Mouse (Mus musculus) hindbrain, embryonic 14.5 days (tissue): ENCODE measurements around the gene Sestd1. TPM values are rescaled to one million over a fixed set of nuclear protein-coding genes. Genes with fewer than 3 reads are reported as not detected.

ENCODE experiments used
- ATAC-seq: fragments of 200-750 bp; cut with Nextera tagmentation; 2 replicates; pipeline ENCODE4 v1.8.0; 2017; ENCODE audit warnings: moderate number of reproducible peaks, mild to moderate bottlenecking, moderate TSS enrichment, moderate library complexity; ENCODE audit not compliant: low FRiP score
- DNase-seq: peaks from one replicate; pipeline ENCODE4 v3.0.0-alpha.2; 2015; ENCODE audit warnings: low spot score
- H3K27ac ChIP-seq: fragments of 300-500 bp; sonication (generic); 2 replicates; pipeline ENCODE4 v1.5.1; 2014; ENCODE audit warnings: mild to moderate bottlenecking, moderate library complexity
- H3K27me3 ChIP-seq: fragments of 300-500 bp; sonication (generic); 2 replicates; pipeline ENCODE4 v1.6.1; 2014; ENCODE audit warnings: mild to moderate bottlenecking, low read length, mixed read lengths; ENCODE audit not compliant: control insufficient read depth, insufficient read depth
- H3K36me3 ChIP-seq: fragments of 300-500 bp; sonication (generic); replicated peaks from 2 replicates; pipeline ENCODE4 v1.6.1; 2014; ENCODE audit not compliant: control insufficient read depth, insufficient read depth
- H3K4me1 ChIP-seq: fragments of 300-500 bp; sonication (generic); replicated peaks from 2 replicates; pipeline ENCODE4 v1.6.1; 2014; ENCODE audit warnings: antibody characterized with exemption, low read length, mixed read lengths; ENCODE audit not compliant: control insufficient read depth, insufficient read depth
- H3K4me2 ChIP-seq: fragments of 300-500 bp; sonication (generic); replicated peaks from 2 replicates; pipeline ENCODE4 v1.6.1; 2014; ENCODE audit warnings: mild to moderate bottlenecking, moderate library complexity
- H3K4me3 ChIP-seq: fragments of 300-500 bp; sonication (generic); replicated peaks from 2 replicates; pipeline ENCODE4 v1.5.1; 2014; ENCODE audit warnings: mild to moderate bottlenecking, low read length
- H3K9ac ChIP-seq: fragments of 300-500 bp; sonication (generic); 2 replicates; pipeline ENCODE4 v1.6.1; 2014
- H3K9me3 ChIP-seq: fragments of 300-500 bp; sonication (generic); 2 replicates; pipeline ENCODE4 v1.6.1; 2016; ENCODE audit warnings: low read length; ENCODE audit not compliant: control insufficient read depth
- WGBS: fragments of 180-500 bp; shearing (Covaris S2); extraction: QIAGEN DNeasy Blood & Tissue Kit; methylation state at CpG from one replicate; pipeline ENCODE4 v1.1.7; 2014; 5-methylcytosine and 5-hydroxymethylcytosine counted together
- polyA plus RNA-seq: library from polyadenylated mRNA; unstranded; fragments of >200 nt; fragmentation: Nextera tagmentation; extraction: Ambion mirVana; gene quantifications from 2 replicates; pipeline ENCODE4 v1.2.1, GENCODE M21; 2014

Sestd1 gene
- polyA plus RNA-seq, 1 experiment from 2014 or later, result 51.7 TPM

GRCm38 (mm10) chr2:77148215-77148614 lies 132.2 kb downstream of the Sestd1 start:
- ATAC-seq (no peak), DNase-seq (no peak)
- WGBS, result 58% methylated on average over 4 of the region's 4 CpGs
- Histone ChIP-seq H3K36me3 (no peaks in the 10 kb centered on the region), H3K4me2 (no peak overlapping the region), H3K9me3 (no peaks in the 10 kb centered on the region), H3K27me3 (no peaks in the 10 kb centered on the region), H3K9ac (no peak overlapping the region), H3K4me3 (no peak overlapping the region), H3K27ac (no peak overlapping the region), H3K4me1 (peaks cover 5% of the 10 kb centered on the region; the same call in 1 of the 2 replicates)

DNA sequence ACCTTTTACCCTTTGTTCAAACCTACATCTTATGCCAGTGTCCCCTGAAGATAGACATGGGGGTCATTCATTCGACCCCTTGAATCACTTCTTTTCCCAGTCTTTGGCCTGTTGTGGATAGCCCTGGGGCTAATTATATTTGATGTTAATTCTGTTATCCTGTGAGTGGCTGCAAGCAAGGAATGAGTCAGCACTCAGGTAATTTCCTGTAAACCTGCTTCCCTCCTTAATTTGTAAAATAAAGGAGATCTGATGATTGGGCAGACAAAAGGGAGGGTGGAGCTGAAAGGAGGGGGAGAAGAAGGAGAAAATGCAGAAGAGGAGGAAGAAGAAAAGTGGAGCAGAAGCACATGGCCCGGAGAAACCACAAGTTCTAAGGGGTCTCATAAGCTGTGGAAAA lies 133.4 kb downstream of the Sestd1 start:
- no peak overlapping the region for H3K4me3 ChIP-seq

DNA sequence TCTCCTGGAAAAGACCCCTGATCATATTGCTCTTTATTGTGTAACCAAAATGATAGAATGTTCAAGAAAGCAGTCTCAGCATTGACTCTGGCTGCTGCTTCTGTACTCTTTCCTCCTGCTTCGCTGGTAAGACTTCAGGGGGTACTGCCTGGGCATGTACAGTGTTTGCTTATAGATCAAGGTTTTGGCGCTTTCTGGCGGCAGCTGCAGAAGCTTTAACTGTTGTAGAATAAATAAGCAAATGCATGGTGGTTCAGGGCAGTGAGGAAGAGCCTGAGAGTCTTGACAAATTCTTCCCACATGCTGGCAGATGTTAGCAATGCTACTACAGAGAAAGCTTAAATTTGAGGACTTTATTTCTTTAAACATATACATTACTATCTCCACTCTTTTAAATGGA lies 134.1 kb downstream of the Sestd1 start:
- Histone ChIP-seq H3K27ac (no peak overlapping the region), H3K27me3 (no peaks in the 10 kb centered on the region), H3K4me2 (no peak overlapping the region), H3K4me1 (peaks cover 5% of the 10 kb centered on the region; the same call in 1 of the 2 replicates), H3K9me3 (no peaks in the 10 kb centered on the region), H3K9ac (no peak overlapping the region), H3K4me3 (no peak overlapping the region), H3K36me3 (no peaks in the 10 kb centered on the region)
- WGBS, result 70% methylated on average over 3 of the region's 3 CpGs
- no peak for ATAC-seq
- no peak for DNase-seq

More for the DNA sequence above, 133.4 kb downstream of the Sestd1 start:
- H3K9ac ChIP-seq, result no peak overlapping the region
- H3K27ac ChIP-seq, result no peak overlapping the region
- H3K36me3 ChIP-seq, result no peaks in the 10 kb centered on the region
- no peaks in the 10 kb centered on the region for H3K9me3 ChIP-seq
- peaks cover 5% of the 10 kb centered on the region; the same call in 1 of the 2 replicates for H3K4me1 ChIP-seq
- WGBS, result 85% methylated on average over 2 of the region's 2 CpGs
- ATAC-seq, result no peak
- no peak for DNase-seq
- no peak overlapping the region for H3K4me2 ChIP-seq
- no peaks in the 10 kb centered on the region for H3K27me3 ChIP-seq

DNA sequence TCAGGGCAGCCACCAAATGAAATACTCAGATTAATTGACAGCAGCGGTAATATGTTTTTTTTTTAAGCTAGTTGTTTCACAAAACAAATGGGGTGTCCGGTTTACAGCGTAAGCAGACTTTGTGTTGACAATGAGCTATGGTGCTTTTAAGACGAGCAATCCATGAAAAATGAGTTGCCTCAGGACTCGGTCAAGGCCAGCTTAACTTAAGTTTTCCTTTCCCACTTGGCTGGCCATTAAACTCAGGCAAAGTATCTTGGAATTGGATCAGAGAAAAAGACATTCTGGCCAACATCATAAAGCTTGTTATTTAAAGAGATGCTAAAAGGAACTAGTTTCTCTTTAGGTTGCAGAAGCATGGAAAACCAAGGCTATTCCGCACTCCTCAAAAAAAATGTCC lies 136.9 kb downstream of the Sestd1 start:
- no peak overlapping the region for H3K27ac ChIP-seq
- H3K36me3 ChIP-seq, result no peaks in the 10 kb centered on the region
- no peak overlapping the region for H3K9ac ChIP-seq
- WGBS, result 71% methylated on average over 6 of the region's 6 CpGs
- ATAC-seq, result no peak
- no peaks in the 10 kb centered on the region for H3K27me3 ChIP-seq
- no peak for DNase-seq
- no peak overlapping the region for H3K4me2 ChIP-seq
- no peak overlapping the region for H3K4me3 ChIP-seq
- peaks cover 5% of the 10 kb centered on the region; the same call in 1 of the 2 replicates for H3K4me1 ChIP-seq
- H3K9me3 ChIP-seq, result no peaks in the 10 kb centered on the region

- H3K36me3 ChIP-seq, result no peaks in the 10 kb centered on the region
- H3K27ac ChIP-seq, result no peak overlapping the region
- no peak overlapping the region for H3K4me3 ChIP-seq
- DNase-seq (no peak), ATAC-seq (no peak)
- no peaks in the 10 kb centered on the region for H3K9me3 ChIP-seq
- no peaks in the 10 kb centered on the region for H3K27me3 ChIP-seq
- no peak overlapping the region for H3K4me2 ChIP-seq
- H3K9ac ChIP-seq, result no peak overlapping the region
- H3K4me1 ChIP-seq, result no peaks in the 10 kb centered on the region
- 91% methylated on average over 6 of the region's 6 CpGs for WGBS
Measured at GRCm38 (mm10) chr2:77138879-77139278, 141.5 kb downstream of the Sestd1 start.

DNA sequence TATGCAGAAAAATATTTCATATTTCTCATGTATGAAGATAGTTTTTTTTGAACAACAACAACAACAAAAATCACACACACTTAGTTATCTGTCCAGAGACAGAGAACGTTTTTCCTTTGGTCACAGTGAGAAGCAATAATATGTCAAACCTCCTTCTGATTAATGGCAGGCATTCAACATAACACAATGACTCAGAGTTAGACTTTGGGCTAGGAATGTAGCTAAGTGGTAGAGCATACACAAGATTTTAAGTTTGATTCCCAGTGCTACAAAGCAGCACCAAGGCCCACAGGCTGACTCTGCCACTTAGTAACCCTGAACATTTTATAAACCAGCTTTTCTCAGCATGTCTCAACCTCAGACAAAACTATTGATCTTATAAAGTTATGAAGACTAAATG lies 145.5 kb downstream of the Sestd1 start:
- DNase-seq (no peak), ATAC-seq (no peak)
- H3K4me2 ChIP-seq, result no peak overlapping the region
- H3K36me3 ChIP-seq, result no peaks in the 10 kb centered on the region
- WGBS, result 50% methylated on average over 1 of the region's 1 CpGs
- H3K27ac ChIP-seq, result no peak overlapping the region
- no peak overlapping the region for H3K9ac ChIP-seq
- no peaks in the 10 kb centered on the region for H3K4me1 ChIP-seq
- no peak overlapping the region for H3K4me3 ChIP-seq
- no peaks in the 10 kb centered on the region for H3K27me3 ChIP-seq
- no peaks in the 10 kb centered on the region for H3K9me3 ChIP-seq

DNA sequence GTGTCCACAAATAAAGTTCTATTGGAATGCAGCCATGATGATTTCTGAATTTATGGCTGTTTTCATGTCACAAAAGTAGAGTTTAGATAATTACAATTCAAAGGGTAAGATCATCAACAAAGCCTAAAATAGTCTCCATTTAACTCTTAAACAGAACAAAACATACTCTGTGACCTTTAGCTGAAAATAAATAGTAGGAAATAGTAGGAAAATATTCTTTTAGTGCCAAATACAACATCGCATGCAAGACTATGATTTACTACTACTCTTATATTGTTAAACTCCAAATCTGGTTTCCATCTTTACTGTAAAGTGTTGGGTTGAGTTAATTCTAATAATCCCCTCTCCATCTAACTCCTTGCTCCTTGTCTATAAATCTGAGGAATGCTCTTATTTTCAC lies 147.0 kb downstream of the Sestd1 start:
- DNase-seq (no peak), ATAC-seq (no peak)
- no peak overlapping the region for H3K9ac ChIP-seq
- H3K9me3 ChIP-seq, result no peaks in the 10 kb centered on the region
- no peak overlapping the region for H3K27ac ChIP-seq
- 98% methylated on average over 1 of the region's 1 CpGs for WGBS
- no peaks in the 10 kb centered on the region for H3K36me3 ChIP-seq
- H3K4me1 ChIP-seq, result no peaks in the 10 kb centered on the region
- no peak overlapping the region for H3K4me3 ChIP-seq
- no peak overlapping the region for H3K4me2 ChIP-seq
- H3K27me3 ChIP-seq, result no peaks in the 10 kb centered on the region

Other genes starting within 250 kb of the Sestd1 start
- gene Ccdc141, start 110.0 kb downstream of the Sestd1 start, polyA plus RNA-seq, result 8.6 and 10.7 TPM in 2 replicates